Mouse (Mus musculus): ENCODE results near the gene Gpr165. TPM values are rescaled to one million over a fixed set of nuclear protein-coding genes. Genes with fewer than 3 reads are reported as not detected.

Gpr165 gene
- polyA plus RNA-seq (2012; rRNA removed) = 0.05 and 0.15 TPM in 2 replicates

DNA sequence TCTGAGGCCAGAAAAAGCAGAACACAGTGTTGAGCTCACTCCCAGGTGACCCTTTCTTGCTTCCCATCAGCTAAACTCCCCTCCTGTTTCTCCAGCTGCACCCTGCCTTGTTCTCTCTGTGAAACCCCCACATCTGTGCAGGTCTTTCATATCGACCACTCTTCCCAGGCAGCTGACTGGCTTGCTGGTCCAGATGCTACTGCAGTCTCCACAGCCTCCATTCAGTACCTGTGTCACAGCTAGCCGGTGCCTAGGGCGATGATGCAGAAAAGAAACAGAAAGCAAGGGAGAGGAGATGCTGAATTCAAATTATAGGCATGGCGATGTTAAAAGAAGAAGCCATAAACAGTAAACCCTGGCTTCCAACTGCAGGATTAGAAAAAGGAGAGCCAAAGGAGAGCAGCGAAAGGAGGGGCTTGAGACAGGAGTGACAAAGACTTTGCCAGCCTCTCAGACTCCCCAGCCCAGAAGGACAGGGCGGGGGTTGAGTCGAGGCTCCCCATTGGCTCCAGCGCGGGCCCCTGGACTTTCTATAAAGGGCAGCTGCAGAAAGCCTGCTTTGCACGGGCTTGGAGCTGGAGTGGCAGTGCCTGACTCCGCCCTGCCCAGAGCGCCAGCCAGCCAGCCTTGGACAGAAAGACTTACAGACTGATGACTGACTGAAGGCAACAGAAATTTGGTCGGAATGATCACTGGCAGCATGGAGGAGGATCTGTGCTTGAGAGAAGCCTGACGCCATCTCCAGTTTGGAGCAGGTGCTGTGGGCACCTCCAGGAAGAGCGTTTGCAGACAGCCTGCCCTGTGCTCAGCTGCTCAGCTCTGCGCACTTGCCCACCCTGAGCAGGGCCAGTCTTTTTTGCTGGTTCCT is at the start of gene Gpr165:
Gene Gpr165 (plus strand): TSS at position 535 of the 868 bp plus-strand sequence.
- H3K4me3 ChIP-seq (ENCODE audit: control insufficient read depth, insufficient read depth, low read length) = no peak within 1 kb of the TSS
- DNase-seq = no peak

GRCm38 (mm10) chrX:96674871-96675270 is 38.4 kb upstream of the Gpr165 start:
- WGBS = 56% methylated on average over 1 of the region's 1 CpGs

More for the DNA sequence above, at the start of gene Gpr165:
- Histone ChIP-seq H3K36me3 (ENCODE audit: control insufficient read depth, insufficient read depth, low read length) (no peaks in the 10 kb centered on the region), H3K27ac (ENCODE audit: control insufficient read depth, insufficient read depth, low read length) (no peak within 1 kb of the TSS), H3K4me1 (replicated peaks; ENCODE audit: control insufficient read depth, insufficient read depth, low read length) (no peaks in the 10 kb centered on the region), H3K27me3 (ENCODE audit: control insufficient read depth, insufficient read depth, low read length) (no peaks in the 10 kb centered on the region)
- WGBS = 2% methylated on average over 16 of the region's 16 CpGs
- no peak for TF ChIP-seq CTCF (IDR thresholded peaks at IDR 0.05; ENCODE audit: borderline replicate concordance, control insufficient read depth, extremely low read depth, insufficient read depth, low read length, poor library complexity)
- TF ChIP-seq POLR2A (IDR thresholded peaks at IDR 0.05; ENCODE audit: control insufficient read depth, extremely low read depth, insufficient read depth, low read length, poor library complexity) = no peak

More at GRCm38 (mm10) chrX:96674871-96675270, 38.4 kb upstream of the Gpr165 start:
- no peak for TF ChIP-seq POLR2A (IDR thresholded peaks at IDR 0.05; ENCODE audit: control insufficient read depth, extremely low read depth, insufficient read depth, low read length, poor library complexity)
- TF ChIP-seq CTCF (IDR thresholded peaks at IDR 0.05; ENCODE audit: borderline replicate concordance, control insufficient read depth, extremely low read depth, insufficient read depth, low read length, poor library complexity) = no peak
- Histone ChIP-seq H3K36me3 (ENCODE audit: control insufficient read depth, insufficient read depth, low read length) (no peaks in the 10 kb centered on the region), H3K27me3 (ENCODE audit: control insufficient read depth, insufficient read depth, low read length) (no peaks in the 10 kb centered on the region), H3K4me1 (replicated peaks; ENCODE audit: control insufficient read depth, insufficient read depth, low read length) (no peaks in the 10 kb centered on the region), H3K4me3 (ENCODE audit: control insufficient read depth, insufficient read depth, low read length) (no peak overlapping the region), H3K27ac (ENCODE audit: control insufficient read depth, insufficient read depth, low read length) (no peak overlapping the region)
- no peak for DNase-seq

All from thymus, adult 2 months (tissue).